Mouse (Mus musculus) lung, postnatal 25 days (tissue): ENCODE results near the gene Ric8b.

Experiments
- DNase-seq: peaks from one replicate; pipeline ENCODE4 v3.0.0; 2022; ENCODE audit warnings: low spot score

The Ric8b gene

GRCm38 (mm10) chr10:84916810-84917730 is at the start of gene Ric8b:
TSS of gene Ric8b (plus strand) at chr10:84917616.
- DNase-seq = peak; percentile 98

- no peak for DNase-seq
Measured at GRCm38 (mm10) chr10:84871285-84871684, 46.1 kb upstream of the Ric8b start.

- DNase-seq = no peak
Measured at GRCm38 (mm10) chr10:84871921-84872320, 45.5 kb upstream of the Ric8b start.

- no peak for DNase-seq
Measured at GRCm38 (mm10) chr10:84879823-84880571, 37.4 kb upstream of the Ric8b start.

- DNase-seq = no peak
Measured at GRCm38 (mm10) chr10:84882528-84882927, 34.9 kb upstream of the Ric8b start.

GRCm38 (mm10) chr10:84885341-84885884 is 32.0 kb upstream of the Ric8b start:
- no peak for DNase-seq

GRCm38 (mm10) chr10:84886221-84886627 is 31.2 kb upstream of the Ric8b start:
- peak; percentile 36 for DNase-seq

- DNase-seq = no peak
Measured at GRCm38 (mm10) chr10:84886785-84887184, 30.6 kb upstream of the Ric8b start.

GRCm38 (mm10) chr10:84889096-84889846 is 28.1 kb upstream of the Ric8b start:
- no peak for DNase-seq

- DNase-seq = no peak
Measured at GRCm38 (mm10) chr10:84895810-84896358, 21.5 kb upstream of the Ric8b start.

GRCm38 (mm10) chr10:84896941-84897930 is 20.2 kb upstream of the Ric8b start:
- DNase-seq = no peak

- DNase-seq = no peak
Measured at GRCm38 (mm10) chr10:84898144-84898979, 19.1 kb upstream of the Ric8b start.

GRCm38 (mm10) chr10:84901676-84902075 is 15.7 kb upstream of the Ric8b start:
- no peak for DNase-seq

GRCm38 (mm10) chr10:84902213-84902612 is 15.2 kb upstream of the Ric8b start:
- DNase-seq = no peak

- DNase-seq = no peak
Measured at GRCm38 (mm10) chr10:84903307-84903706, 14.1 kb upstream of the Ric8b start.

- DNase-seq = no peak
Measured at GRCm38 (mm10) chr10:84903742-84904141, 13.7 kb upstream of the Ric8b start.

GRCm38 (mm10) chr10:84906895-84907294 is 10.5 kb upstream of the Ric8b start:
- no peak for DNase-seq

GRCm38 (mm10) chr10:84908006-84908405 is 9.4 kb upstream of the Ric8b start:
- DNase-seq = no peak

GRCm38 (mm10) chr10:84908471-84908870 is 8.9 kb upstream of the Ric8b start:
- DNase-seq = no peak
